10 mouse cellular contexts compared by ENCODE assay signal in the genomic region with DNA sequence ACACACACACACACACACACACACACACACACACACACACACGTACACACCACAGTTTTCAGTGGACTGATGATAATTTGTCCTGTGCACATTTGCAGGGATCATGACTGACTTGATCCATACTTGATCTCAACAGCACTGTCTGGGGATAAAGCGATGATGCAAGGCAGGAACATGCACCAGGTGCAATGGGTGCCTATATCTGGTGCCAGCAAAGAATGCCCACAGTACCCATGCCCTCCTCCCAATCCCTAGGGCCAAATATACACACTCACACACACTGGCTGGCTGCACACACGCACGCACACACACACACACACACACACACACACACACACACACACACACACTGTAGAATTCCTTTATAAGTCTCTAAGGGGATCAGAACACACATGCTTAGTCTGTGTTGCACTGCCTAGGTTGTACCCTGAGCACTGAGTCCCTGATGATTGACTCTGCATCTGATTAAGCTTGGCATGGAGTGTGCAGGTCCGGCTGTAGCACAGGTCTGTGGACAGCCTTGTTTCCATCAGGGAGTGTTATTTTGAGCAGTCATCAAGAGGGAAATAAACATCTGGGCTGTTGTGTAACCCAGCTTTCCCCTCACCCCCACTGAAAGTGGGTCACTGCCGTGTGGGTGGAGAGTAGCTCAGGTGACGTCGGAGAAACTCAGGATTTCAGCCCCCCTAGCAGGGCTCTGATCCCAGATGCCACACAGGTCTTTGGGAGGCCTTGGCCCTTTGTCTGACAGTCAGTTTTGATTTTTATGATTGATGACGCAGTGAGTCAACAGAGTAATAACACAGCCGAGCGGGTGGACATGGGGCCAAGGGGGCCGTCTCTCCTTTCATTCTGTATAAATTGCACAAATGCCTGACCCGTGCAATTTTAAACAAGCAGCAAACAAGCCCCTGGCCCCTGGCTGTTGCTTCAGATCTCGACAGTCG.
DNase-seq lines count a peak whose midpoint lies in the region; ATAC-seq and TF ChIP-seq lines count a peak whose summit lies in the region.
"Had no signal": no experiment of that assay in that cellular context is flagged by ENCODE, and none has a peak within 500 bp of the region (broad histone marks: within the 10 kb centered on the region; RNA-seq: fewer than 3 reads in every experiment).

No protein-coding gene starts in this region.

- ATAC-seq in hindbrain, embryonic 16.5 days = no peak
- ATAC-seq in kidney, postnatal 0 days (replicated peaks; ENCODE audit: low FRiP score, low read depth) = peak; percentile 43
- ATAC-seq: forebrain, embryonic 14.5 days had no signal

- no peak overlapping the region for H3K27ac ChIP-seq in hindbrain, embryonic 10.5 days
- no peak overlapping the region for H3K27ac ChIP-seq in hindbrain, embryonic 16.5 days (ENCODE audit: low read depth, low read length)
- H3K27ac ChIP-seq in embryonic facial prominence, embryonic 10.5 days (replicated peaks) = 0 out of 2 replicates have a peak overlapping the region, but pooled peaks have one; percentile 24
- H3K27ac ChIP-seq in kidney, postnatal 0 days = no peak overlapping the region
- no peak overlapping the region for H3K27ac ChIP-seq in layer of hippocampus, adult 2 months

- DNase-seq in hindbrain, embryonic 10.5 days (ENCODE audit: low spot score) = peak; percentile 21
- peak; percentile 60 for DNase-seq in embryonic facial prominence, embryonic 10.5 days (ENCODE audit: low spot score)
- peak; percentile 16 for DNase-seq in kidney, postnatal 0 days (ENCODE audit: low spot score)
- peak; percentile 95 for DNase-seq in retina, embryonic 14.5 days (ENCODE audit: low spot score)
- DNase-seq in layer of hippocampus, postnatal 36 days = no peak
- no peak for DNase-seq in layer of hippocampus, adult 2 months (ENCODE audit: low spot score in 2 of 2)
- no peak for DNase-seq in left cerebral cortex, adult 9 months (ENCODE audit: low spot score in 2 of 2)

- H3K4me2 ChIP-seq in hindbrain, embryonic 16.5 days (ENCODE audit: low read length) = no peak overlapping the region
- no peak overlapping the region; the same call in 1 of the 2 replicates for H3K4me2 ChIP-seq in kidney, postnatal 0 days (ENCODE audit: low read length)

- H3K4me1 ChIP-seq in hindbrain, embryonic 10.5 days (replicated peaks) = peaks cover 16% of the 10 kb centered on the region; the same call in 1 of the 2 replicates
- peaks cover 3% of the 10 kb centered on the region; the same call in 1 of the 2 replicates for H3K4me1 ChIP-seq in hindbrain, embryonic 16.5 days (ENCODE audit: control insufficient read depth, insufficient read depth, low read depth, low read length)
- H3K4me1 ChIP-seq in embryonic facial prominence, embryonic 10.5 days = peaks cover 31% of the 10 kb centered on the region
- H3K4me1 ChIP-seq in kidney, postnatal 0 days (replicated peaks; ENCODE audit: insufficient read depth, low read length) = no peaks in the 10 kb centered on the region

- no peak for TF ChIP-seq CTCF in kidney, postnatal 0 days (IDR thresholded peaks at IDR 0.05; ENCODE audit: low read depth)
- no peak for TF ChIP-seq CTCF in layer of hippocampus, adult 2 months (conservative IDR thresholded peaks at IDR 0.05)

- H3K9ac ChIP-seq in hindbrain, embryonic 16.5 days (ENCODE audit: low read depth, low read length) = no peak overlapping the region
- no peak overlapping the region for H3K9ac ChIP-seq in kidney, postnatal 0 days (ENCODE audit: low read depth, low read length)

- H3K27me3 ChIP-seq in hindbrain, embryonic 10.5 days (ENCODE audit: insufficient read depth, poor library complexity, severe bottlenecking) = no peaks in the 10 kb centered on the region
- H3K27me3 ChIP-seq in hindbrain, embryonic 16.5 days (replicated peaks; ENCODE audit: control insufficient read depth, insufficient read depth, low read length) = no peaks in the 10 kb centered on the region
- no peaks in the 10 kb centered on the region for H3K27me3 ChIP-seq in embryonic facial prominence, embryonic 10.5 days (replicated peaks; ENCODE audit: low read depth, poor library complexity, severe bottlenecking)
- no peaks in the 10 kb centered on the region for H3K27me3 ChIP-seq in kidney, postnatal 0 days (ENCODE audit: insufficient read depth, low read length)

- H3K4me3 ChIP-seq in hindbrain, embryonic 10.5 days = no peak overlapping the region
- H3K4me3 ChIP-seq in hindbrain, embryonic 16.5 days (ENCODE audit: low read length) = no peak overlapping the region
- H3K4me3 ChIP-seq in embryonic facial prominence, embryonic 10.5 days = no peak overlapping the region
- H3K4me3 ChIP-seq in kidney, postnatal 0 days (replicated peaks; ENCODE audit: low read depth, low read length) = no peak overlapping the region
- no peak overlapping the region for H3K4me3 ChIP-seq in layer of hippocampus, adult 2 months
- H3K4me3 ChIP-seq: myocyte had no signal

- no peaks in the 10 kb centered on the region for H3K36me3 ChIP-seq in hindbrain, embryonic 10.5 days
- no peaks in the 10 kb centered on the region for H3K36me3 ChIP-seq in hindbrain, embryonic 16.5 days (ENCODE audit: control insufficient read depth, insufficient read depth, low read length)
- no peaks in the 10 kb centered on the region for H3K36me3 ChIP-seq in embryonic facial prominence, embryonic 10.5 days (replicated peaks)
- H3K36me3 ChIP-seq in kidney, postnatal 0 days (ENCODE audit: insufficient read depth, low read length) = no peaks in the 10 kb centered on the region

- no peaks in the 10 kb centered on the region for H3K9me3 ChIP-seq in hindbrain, embryonic 10.5 days
- no peaks in the 10 kb centered on the region for H3K9me3 ChIP-seq in hindbrain, embryonic 16.5 days (ENCODE audit: control insufficient read depth, low read length)
- H3K9me3 ChIP-seq in embryonic facial prominence, embryonic 10.5 days = no peaks in the 10 kb centered on the region
- no peaks in the 10 kb centered on the region for H3K9me3 ChIP-seq in kidney, postnatal 0 days (replicated peaks; ENCODE audit: low read length)

- WGBS in hindbrain, embryonic 10.5 days = 62% methylated on average over 15 of the region's 15 CpGs
- WGBS in hindbrain, embryonic 16.5 days = 55% methylated on average over 15 of the region's 15 CpGs
- WGBS in embryonic facial prominence, embryonic 10.5 days = 52% methylated on average over 15 of the region's 15 CpGs
- 38% methylated on average over 15 of the region's 15 CpGs for WGBS in kidney, postnatal 0 days

Comparison
In these comparisons a context has a peak if more than half of its experiments do, and no peak if none do; other contexts are left out.
1. DNase-seq: peak in hindbrain, embryonic 10.5 days (single experiment), embryonic facial prominence, embryonic 10.5 days (single experiment), kidney, postnatal 0 days (single experiment) and retina, embryonic 14.5 days (single experiment); none in layer of hippocampus, postnatal 36 days (0 of 2), layer of hippocampus, adult 2 months (0 of 2) and left cerebral cortex, adult 9 months (0 of 2).